In the genomic region with DNA sequence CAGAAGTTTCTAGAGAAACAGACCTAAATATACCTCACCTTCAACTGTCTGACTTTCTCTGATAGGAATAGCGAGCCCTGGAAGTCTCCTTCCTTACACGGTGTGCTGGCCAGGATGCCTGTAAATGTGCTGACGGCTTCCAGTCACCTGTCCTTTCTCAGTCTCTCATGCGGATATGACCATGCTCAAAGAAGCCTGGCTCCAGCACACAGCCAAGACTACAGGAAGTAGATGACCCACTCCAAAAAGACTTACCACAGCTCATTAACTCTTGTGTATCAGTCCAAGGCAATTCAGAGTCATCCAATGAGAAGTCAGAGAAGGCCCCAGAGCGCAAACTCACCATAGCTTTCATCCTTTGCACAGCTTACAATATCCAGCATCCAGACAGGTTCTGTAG, we compare ENCODE assay signal across 16 mouse cellular contexts.
"Had no signal": no experiment of that assay in that cellular context is flagged by ENCODE, and none has a peak within 500 bp of the region (broad histone marks: within the 10 kb centered on the region; RNA-seq: fewer than 3 reads in every experiment).

No protein-coding gene starts in this region.

- H3K4me1 ChIP-seq: neural tube, embryonic 13.5 days; neural tube, embryonic 15.5 days; stomach, embryonic 15.5 days had no signal

- H3K36me3 ChIP-seq: neural tube, embryonic 13.5 days; neural tube, embryonic 15.5 days; stomach, embryonic 15.5 days had no signal

- DNase-seq: retina, postnatal 1 day; right cerebral cortex, adult 18-20 months; right cerebral cortex, postnatal 14 days; right cerebral cortex, postnatal 25 days; right cerebral cortex, postnatal 4 days; spleen, adult 18-20 months; thymus, adult 18-20 months; thymus, adult 2 months; thymus, postnatal 14 days; thymus, postnatal 25 days; thymus, postnatal 36 days; thymus, postnatal 4 days had no signal

- H3K9me3 ChIP-seq: neural tube, embryonic 13.5 days; neural tube, embryonic 15.5 days; stomach, embryonic 15.5 days had no signal

- H3K4me3 ChIP-seq: neural tube, embryonic 13.5 days; neural tube, embryonic 15.5 days; stomach, embryonic 15.5 days had no signal

- H3K27me3 ChIP-seq: neural tube, embryonic 13.5 days; neural tube, embryonic 15.5 days; stomach, embryonic 15.5 days had no signal

- H3K27ac ChIP-seq: neural tube, embryonic 13.5 days; neural tube, embryonic 15.5 days; stomach, embryonic 15.5 days; stomach, postnatal 0 days had no signal
